Mouse (Mus musculus) heart, postnatal 0 days (tissue): ENCODE results near the gene Ksr1. TPM values are rescaled to one million over a fixed set of nuclear protein-coding genes. Genes with fewer than 3 reads are reported as not detected.

Experiments used
- ATAC-seq: fragments of 200-750 bp; cut with Nextera tagmentation; 2 replicates; pipeline ENCODE4 v1.8.0; 2017; ENCODE audit warnings: low read depth, moderate number of reproducible peaks, moderate library complexity; ENCODE audit not compliant: insufficient read depth
- DNase-seq: peaks from one replicate; pipeline ENCODE4 v3.0.0-alpha.2; 2016; ENCODE audit warnings: low spot score
- H3K27ac ChIP-seq: fragments of 300-500 bp; sonication (generic); 2 replicates; pipeline ENCODE4 v1.5.1; 2014; ENCODE audit warnings: low read depth, mild to moderate bottlenecking
- H3K27me3 ChIP-seq: fragments of 300-500 bp; sonication (generic); 2 replicates; pipeline ENCODE4 v1.6.1; 2014; ENCODE audit warnings: low read length, mixed read lengths; ENCODE audit not compliant: control insufficient read depth, insufficient read depth
- H3K36me3 ChIP-seq: fragments of 300-500 bp; sonication (generic); replicated peaks from 2 replicates; pipeline ENCODE4 v1.6.1; 2014; ENCODE audit warnings: low read length, mixed read lengths; ENCODE audit not compliant: control insufficient read depth, insufficient read depth
- H3K4me1 ChIP-seq: fragments of 300-500 bp; sonication (generic); 2 replicates; pipeline ENCODE4 v1.6.1; 2014; ENCODE audit warnings: antibody characterized with exemption; ENCODE audit not compliant: control insufficient read depth, insufficient read depth
- H3K4me2 ChIP-seq: fragments of 300-500 bp; sonication (generic); 2 replicates; pipeline ENCODE4 v1.6.1; 2014; ENCODE audit warnings: low read depth, mild to moderate bottlenecking, low read length, moderate library complexity
- H3K4me3 ChIP-seq: fragments of 300-500 bp; sonication (generic); 2 replicates; pipeline ENCODE4 v1.5.1; 2014; ENCODE audit warnings: low read depth, low read length
- H3K9ac ChIP-seq: fragments of 300-500 bp; sonication (generic); replicated peaks from 2 replicates; pipeline ENCODE4 v1.6.1; 2014; ENCODE audit warnings: low read depth, low read length, mixed read lengths
- H3K9me3 ChIP-seq: fragments of 300-500 bp; sonication (generic); replicated peaks from 2 replicates; pipeline ENCODE4 v1.6.1; 2016; ENCODE audit warnings: low read length; ENCODE audit not compliant: control insufficient read depth
- CTCF ChIP-seq: IDR thresholded peaks from 2 replicates; pipeline ENCODE4 v1.5.1; 2016; ENCODE audit warnings: antibody characterized with exemption, control low read depth, low read depth
- EP300 ChIP-seq: IDR thresholded peaks from 2 replicates; pipeline ENCODE4 v1.6.1; 2016; ENCODE audit warnings: antibody characterized with exemption, low read depth
- WGBS: fragments of 180-500 bp; shearing (Covaris S2); extraction: QIAGEN DNeasy Blood & Tissue Kit; methylation state at CpG from one replicate; pipeline ENCODE4 v1.1.7; 2014; 5-methylcytosine and 5-hydroxymethylcytosine counted together
- polyA plus RNA-seq: library from polyadenylated mRNA; unstranded; fragments of >200 nt; fragmentation: Nextera tagmentation; extraction: Ambion mirVana; gene quantifications from 2 replicates; pipeline ENCODE4 v1.2.1, GENCODE M21; 2015
- total RNA-seq: library from RNA; depleted of rRNA; stranded (reverse); fragments of >200 nt; gene quantifications from 2 replicates; pipeline ENCODE4 v1.2.3, GENCODE M21; 2014; ENCODE audit warnings: low replicate concordance

Ksr1 gene
- total and polyA plus RNA-seq, 2 experiments from 2014 or later = 1.5 to 15.2 TPM

GRCm38 (mm10) chr11:79071082-79071972 is 74.9 kb downstream of the Ksr1 start:
- H3K9ac ChIP-seq = no peak overlapping the region
- no peak overlapping the region for H3K4me3 ChIP-seq
- 47% methylated on average over 7 of the region's 7 CpGs for WGBS
- 0 out of 2 replicates have a peak, but pooled peaks cover 8% of the 10 kb centered on the region for H3K36me3 ChIP-seq
- no peak overlapping the region for H3K4me2 ChIP-seq
- TF ChIP-seq CTCF = no peak
- TF ChIP-seq EP300 = no peak
- no peaks in the 10 kb centered on the region for H3K9me3 ChIP-seq
- peak; percentile 49 for ATAC-seq
- peak overlapping the region; percentile 75 for H3K27ac ChIP-seq
- no peak for DNase-seq
- peaks cover 53% of the 10 kb centered on the region for H3K4me1 ChIP-seq
- H3K27me3 ChIP-seq = no peaks in the 10 kb centered on the region

GRCm38 (mm10) chr11:79069453-79070153 is 76.6 kb downstream of the Ksr1 start:
- Histone ChIP-seq H3K9me3 (no peaks in the 10 kb centered on the region), H3K27me3 (no peaks in the 10 kb centered on the region), H3K4me1 (peaks cover 58% of the 10 kb centered on the region), H3K9ac (no peak overlapping the region), H3K4me3 (no peak overlapping the region), H3K36me3 (0 out of 2 replicates have a peak, but pooled peaks cover 8% of the 10 kb centered on the region), H3K4me2 (no peak overlapping the region), H3K27ac (peak overlapping the region; percentile 75)
- DNase-seq (peak; percentile 67), ATAC-seq (peak; percentile 55)
- TF ChIP-seq CTCF = no peak
- no peak for TF ChIP-seq EP300
- 22% methylated on average over 10 of the region's 10 CpGs for WGBS

- no peaks in the 10 kb centered on the region for H3K36me3 ChIP-seq
- no peak for DNase-seq
- no peaks in the 10 kb centered on the region for H3K27me3 ChIP-seq
- WGBS = 63% methylated on average over 4 of the region's 4 CpGs
- no peak overlapping the region for H3K9ac ChIP-seq
- no peak overlapping the region for H3K4me2 ChIP-seq
- TF ChIP-seq EP300 (no peak), CTCF (no peak)
- no peak overlapping the region for H3K4me3 ChIP-seq
- 0 out of 2 replicates have a peak overlapping the region, but pooled peaks have one; percentile 76 for H3K27ac ChIP-seq
- no peaks in the 10 kb centered on the region for H3K9me3 ChIP-seq
- ATAC-seq = no peak
- H3K4me1 ChIP-seq = peaks cover 64% of the 10 kb centered on the region
Observed at GRCm38 (mm10) chr11:79067172-79067571, 79.0 kb downstream of the Ksr1 start.

- ATAC-seq (no peak), DNase-seq (no peak)
- Histone ChIP-seq H3K27ac (peak overlapping the region; percentile 76), H3K36me3 (no peaks in the 10 kb centered on the region), H3K9ac (no peak overlapping the region), H3K9me3 (no peaks in the 10 kb centered on the region), H3K4me2 (no peak overlapping the region), H3K4me3 (no peak overlapping the region), H3K4me1 (peaks cover 53% of the 10 kb centered on the region), H3K27me3 (no peaks in the 10 kb centered on the region)
- TF ChIP-seq CTCF = no peak
- no peak for TF ChIP-seq EP300
- WGBS = 77% methylated on average over 2 of the region's 2 CpGs
Observed at GRCm38 (mm10) chr11:79066191-79066530, 80.0 kb downstream of the Ksr1 start.

- no peaks in the 10 kb centered on the region for H3K9me3 ChIP-seq
- no peak overlapping the region for H3K9ac ChIP-seq
- ATAC-seq = peak; percentile 25
- no peak overlapping the region for H3K4me3 ChIP-seq
- H3K27ac ChIP-seq = peak overlapping the region; percentile 76
- WGBS = 50% methylated on average over 11 of the region's 11 CpGs
- DNase-seq = peak; percentile 70
- TF ChIP-seq EP300 = peak; percentile 50; the same call in 1 of the 2 replicates
- no peak for TF ChIP-seq CTCF
- no peak overlapping the region for H3K4me2 ChIP-seq
- no peaks in the 10 kb centered on the region for H3K36me3 ChIP-seq
- H3K4me1 ChIP-seq = peaks cover 48% of the 10 kb centered on the region
- H3K27me3 ChIP-seq = no peaks in the 10 kb centered on the region
Observed at GRCm38 (mm10) chr11:79065463-79066190, 80.6 kb downstream of the Ksr1 start.
